Mouse (Mus musculus) hematopoietic stem cell, adult 5-6 weeks (primary cell): ENCODE measurements around the gene Dpep1. TPM values are rescaled to one million over a fixed set of nuclear protein-coding genes. Genes with fewer than 3 reads are reported as not detected.
A peak's percentile ranks its signal among the peaks of the same experiment; 100 is the strongest.

Experiments
- ATAC-seq, 2 experiments: fragments of 125-278 bp in 1 of 2; replicated peaks in 1 of 2; 2 replicates each; pipeline ENCODE4 v1.8.0; 2016 to 2017; ENCODE audit warnings: inconsistent platforms in 2 of 2, mild to moderate bottlenecking in 2 of 2, moderate number of reproducible peaks in 2 of 2, low read depth in 1 of 2, moderate TSS enrichment in 1 of 2; ENCODE audit not compliant: low FRiP score in 2 of 2, poor library complexity in 2 of 2, severe bottlenecking in 2 of 2, insufficient read depth in 1 of 2, low TSS enrichment in 1 of 2
- total RNA-seq: library from RNA; stranded (forward); fragments of 172-1452, 232-1000 nt; gene quantifications from 2 replicates; pipeline ENCODE4 v1.2.3, GENCODE M21; 2017

Dpep1 gene
- total RNA-seq, 1 experiment from 2014 or later = not detected

DNA sequence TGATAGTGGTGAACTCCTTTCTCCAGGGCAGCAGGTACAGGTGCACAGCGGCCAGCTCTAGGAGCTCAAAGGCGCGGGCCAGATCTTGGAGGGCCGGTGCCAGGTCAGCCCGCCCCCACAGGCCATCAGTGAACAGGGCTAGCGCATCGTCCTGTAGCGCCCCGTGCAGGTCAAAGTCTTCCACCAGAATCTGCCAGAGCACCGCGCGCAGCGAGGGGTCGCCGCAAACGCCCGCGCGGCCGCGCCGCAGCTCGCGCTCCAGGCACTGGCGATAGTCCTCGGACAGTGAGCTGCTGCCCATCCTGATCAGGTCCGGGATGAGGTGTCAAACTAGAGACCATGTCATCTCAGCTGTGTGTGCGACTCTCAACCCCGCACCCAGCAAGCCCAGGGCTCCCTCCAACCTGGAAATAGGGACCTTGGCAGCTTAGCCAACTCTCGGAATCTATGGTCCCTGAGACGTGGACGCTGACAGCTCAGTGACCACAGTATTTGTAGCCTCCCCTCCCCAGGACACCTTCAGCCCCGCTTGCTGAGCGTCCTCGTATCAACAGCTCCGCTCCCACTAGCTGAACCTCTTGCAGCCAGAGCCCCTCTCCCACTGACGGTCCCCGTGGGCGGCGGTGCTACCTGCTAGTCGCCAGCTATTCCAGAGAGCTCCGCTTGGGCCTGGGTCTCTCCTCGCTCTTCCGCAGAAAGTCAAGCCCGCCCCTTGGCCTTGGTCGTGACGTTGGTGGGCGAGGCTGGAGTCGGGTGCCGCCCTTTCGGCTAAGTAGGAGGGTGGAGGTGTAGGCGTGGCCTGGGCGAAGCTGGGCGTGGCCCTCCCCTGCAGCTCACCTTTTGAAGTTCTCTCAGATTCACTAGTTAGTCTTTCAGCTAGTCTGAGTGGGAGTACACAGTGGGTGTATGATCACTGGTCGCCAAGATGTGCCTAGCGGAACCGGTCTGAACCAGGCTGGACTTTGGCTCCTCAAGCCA is 49.8 kb downstream of the Dpep1 start, which contains the start of gene Spata2l:
Gene Spata2l, minus strand, starts transcription at position 714 of the 978 bp plus-strand sequence.
- peak; percentile 95 to 96 for ATAC-seq

DNA sequence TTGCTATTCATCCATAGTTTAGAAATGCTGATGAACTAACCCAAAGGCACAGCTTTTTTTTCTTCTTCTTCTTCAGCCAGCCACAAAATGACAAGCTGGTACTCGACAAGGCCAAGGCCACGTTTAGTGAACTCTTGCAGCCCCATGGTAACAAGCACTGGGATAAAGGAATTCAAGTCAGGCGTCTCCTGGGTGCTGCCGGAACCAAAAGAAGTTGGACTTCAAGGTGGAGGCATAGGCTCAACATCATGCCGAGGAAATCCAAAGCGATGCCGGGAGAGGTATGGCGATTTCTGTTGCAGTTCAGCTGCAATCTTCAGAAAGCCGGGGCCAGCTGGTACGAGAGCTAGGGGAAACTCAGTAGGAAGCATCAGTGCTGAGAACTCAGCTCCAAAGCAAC is 53.4 kb downstream of the Dpep1 start:
- ATAC-seq = no peak

DNA sequence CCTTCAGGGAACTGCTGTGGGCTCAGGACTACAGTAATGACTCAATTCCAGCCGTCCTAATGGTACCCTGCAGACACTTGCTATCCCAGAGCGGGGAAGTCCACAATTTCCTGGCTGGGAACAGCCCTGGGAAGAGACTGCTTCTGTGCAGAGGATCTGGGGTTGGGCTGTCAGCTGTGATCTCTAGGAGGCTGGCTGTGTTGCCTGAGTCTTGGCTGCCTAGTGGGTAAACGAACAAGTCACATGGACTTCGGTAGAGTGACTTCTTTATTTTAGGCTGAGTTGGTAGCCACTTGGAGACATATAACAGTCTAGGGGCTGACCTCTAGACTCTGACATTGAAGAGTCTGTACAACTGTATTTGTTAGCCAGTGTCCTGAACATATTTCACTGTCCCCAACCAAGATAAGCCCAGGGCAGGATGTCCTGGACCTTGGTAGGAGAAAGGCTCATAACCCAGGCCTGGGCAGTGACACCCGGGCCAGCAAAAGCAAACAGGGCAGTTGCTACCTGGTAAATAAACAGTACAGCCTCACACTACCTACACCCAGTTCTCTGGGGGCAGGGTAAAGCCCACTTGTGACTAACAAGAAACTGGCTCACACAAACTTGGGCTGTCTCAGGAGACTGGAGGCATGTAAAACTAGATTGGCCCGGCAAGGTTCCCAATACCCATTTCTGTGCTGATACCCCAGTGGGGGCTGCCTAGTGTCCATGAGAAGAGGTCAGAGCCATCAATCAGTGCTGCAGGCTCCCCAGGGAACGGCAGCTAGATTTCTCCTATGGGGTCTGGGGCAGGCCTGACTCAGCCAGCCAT is 56.3 kb downstream of the Dpep1 start:
- ATAC-seq = no peak

DNA sequence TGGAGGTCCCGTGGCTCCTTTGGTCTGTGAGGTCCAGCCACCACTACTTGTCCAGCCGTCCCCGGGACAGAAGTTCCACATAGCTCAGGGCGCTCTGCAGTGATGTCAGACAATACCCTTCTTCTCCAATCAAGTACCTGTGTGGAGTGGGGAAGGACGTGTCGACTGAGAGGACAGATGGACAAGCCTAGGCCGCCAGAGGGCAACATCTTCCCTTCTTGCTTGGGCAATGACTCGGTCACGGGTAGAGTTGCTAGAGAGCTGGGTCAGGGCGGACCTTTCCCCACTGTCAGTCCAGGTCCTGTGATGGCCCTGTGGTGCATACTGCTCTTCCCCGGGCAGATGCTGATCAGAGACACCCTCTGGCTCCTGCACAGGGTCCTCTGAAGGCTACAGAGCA is 57.0 kb downstream of the Dpep1 start:
- no peak for ATAC-seq

DNA sequence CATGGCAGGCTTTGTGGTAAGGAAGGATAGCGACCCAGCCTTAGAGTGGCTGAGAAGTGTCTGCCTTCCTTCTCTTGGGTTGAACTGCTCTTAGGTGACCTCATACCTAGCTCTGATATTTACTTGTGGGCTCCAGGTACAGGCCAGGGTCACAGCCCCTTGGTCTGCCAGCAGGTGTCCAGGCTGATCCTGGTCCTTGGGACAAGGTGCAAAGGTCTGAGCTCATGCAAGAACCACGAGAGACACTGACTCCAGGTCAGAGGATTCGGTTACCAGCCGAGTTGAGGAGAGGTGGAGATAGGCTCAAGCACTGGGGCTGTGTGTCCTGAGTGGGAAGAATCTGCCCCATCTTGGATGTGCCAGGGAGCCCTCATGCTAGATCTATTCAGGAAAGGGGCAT is 58.3 kb downstream of the Dpep1 start:
- ATAC-seq = no peak

DNA sequence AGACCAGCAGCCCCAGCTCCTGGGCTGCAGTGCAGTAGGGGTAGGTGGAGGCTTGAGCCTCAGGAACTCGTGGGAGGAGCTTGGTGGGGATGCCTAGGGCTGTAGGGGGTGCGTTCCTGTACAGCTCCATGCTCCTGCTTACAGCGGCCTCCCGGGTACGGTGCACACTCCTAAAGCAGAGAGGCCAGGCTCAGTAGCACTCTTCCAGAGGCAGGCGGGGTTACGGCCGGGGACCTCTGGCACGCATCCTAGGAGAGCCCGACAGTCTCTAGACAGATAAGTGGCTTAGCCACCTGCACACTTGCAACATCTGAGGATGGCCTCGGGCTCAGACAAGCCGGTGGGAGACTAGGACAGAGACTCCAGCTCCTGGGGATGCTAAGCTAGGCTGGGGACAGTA is 59.5 kb downstream of the Dpep1 start:
- ATAC-seq = no peak

DNA sequence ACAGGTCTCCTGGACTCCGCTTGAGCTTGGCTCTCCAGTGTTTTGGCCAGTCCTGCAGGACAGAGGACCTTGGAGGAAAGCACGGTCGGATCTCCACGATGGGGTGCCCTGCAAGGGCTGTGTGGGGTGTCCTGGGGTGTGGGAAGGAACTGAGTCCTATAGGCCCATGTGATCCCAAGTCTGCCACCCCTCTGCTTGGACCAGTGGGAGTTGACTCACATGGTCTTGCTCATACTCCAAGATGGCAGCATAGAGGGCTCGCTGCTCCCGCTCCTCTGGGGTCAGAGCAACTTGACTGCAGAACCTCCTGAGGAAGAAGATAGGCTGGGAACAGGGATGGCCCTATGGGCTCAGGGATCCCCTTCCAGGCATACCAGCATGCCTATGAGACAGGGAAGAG is 61.7 kb downstream of the Dpep1 start:
- no peak for ATAC-seq

DNA sequence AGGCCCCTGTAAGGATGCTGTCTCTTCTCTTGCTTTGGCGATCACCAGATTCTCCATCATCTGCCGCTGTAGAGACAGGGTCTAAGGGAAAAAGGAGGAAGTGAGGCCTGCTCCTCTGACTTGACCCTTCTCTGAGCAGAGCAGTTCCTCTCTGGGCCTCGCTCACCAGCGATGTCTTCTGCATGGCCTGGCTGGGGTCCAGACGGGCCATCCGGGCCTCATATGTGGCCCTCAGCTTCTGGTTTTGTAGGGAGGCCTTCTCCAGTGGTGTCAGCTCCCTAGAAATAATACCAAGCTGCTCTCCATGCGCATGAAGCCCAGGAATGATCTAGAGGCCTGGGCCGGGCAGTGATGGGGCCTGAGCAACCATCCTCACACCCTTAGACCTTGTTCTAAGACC is 62.6 kb downstream of the Dpep1 start:
- no peak for ATAC-seq

DNA sequence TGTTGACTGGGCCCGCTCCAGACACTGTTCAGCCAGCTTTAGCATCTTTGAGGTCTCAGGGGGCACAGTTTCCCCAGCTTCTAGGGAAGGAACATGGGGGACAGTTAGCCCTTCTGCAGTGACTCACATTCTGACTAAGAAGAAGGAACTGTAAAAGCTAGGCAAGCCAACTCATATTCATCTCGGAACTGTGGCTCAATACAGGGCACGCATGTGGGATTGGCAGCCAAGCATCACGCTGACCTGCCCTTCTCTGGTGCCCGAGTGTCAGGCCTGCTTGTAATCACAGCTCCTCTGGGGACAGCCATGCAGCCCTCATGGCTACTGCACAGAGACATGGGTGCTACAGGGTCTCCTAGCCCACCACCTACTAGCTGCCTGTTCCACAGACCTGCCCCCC is 64.9 kb downstream of the Dpep1 start:
- ATAC-seq = no peak

Other genes starting within 250 kb of the Dpep1 start
- gene Ankrd11, start 144.0 kb upstream of the Dpep1 start, total RNA-seq = 99.2 and 109 TPM in 2 replicates
- 68.5 and 76.3 TPM in 2 replicates for gene Spg7, start 123.3 kb upstream of the Dpep1 start, total RNA-seq
- 2,996 and 3,898 TPM in 2 replicates for gene Rpl13, start 83.9 kb upstream of the Dpep1 start, total RNA-seq
- 0.60 TPM in 1 of 2 replicates, not detected in the other for gene Cpne7, start 68.9 kb upstream of the Dpep1 start, total RNA-seq
- not detected in 2 replicates for gene Sult5a1, start 27.9 kb upstream of the Dpep1 start, total RNA-seq
- 18.1 and 52.8 TPM in 2 replicates for gene Chmp1a, start 26.5 kb downstream of the Dpep1 start, total RNA-seq
- 1.5 TPM in 1 of 2 replicates, not detected in the other for gene Spata33, start 26.6 kb downstream of the Dpep1 start, total RNA-seq
- gene Cdk10, start 38.6 kb downstream of the Dpep1 start, total RNA-seq = 32.6 and 39.1 TPM in 2 replicates
- 1.2 and 2.5 TPM in 2 replicates for gene Spata2l, start 50.0 kb downstream of the Dpep1 start, total RNA-seq
- 10.5 and 12.8 TPM in 2 replicates for gene Zfp276, start 68.0 kb downstream of the Dpep1 start, total RNA-seq
- gene Vps9d1, start 68.1 kb downstream of the Dpep1 start, total RNA-seq = 18.8 and 24.6 TPM in 2 replicates
- gene Fanca, start 132.3 kb downstream of the Dpep1 start, total RNA-seq = 23.7 and 38.5 TPM in 2 replicates
- gene Spire2, start 146.5 kb downstream of the Dpep1 start, total RNA-seq = 0.94 and 4.0 TPM in 2 replicates
- gene Tcf25, start 187.5 kb downstream of the Dpep1 start, total RNA-seq = 126 and 245 TPM in 2 replicates
- not detected in 2 replicates for gene Mc1r, start 220.9 kb downstream of the Dpep1 start, total RNA-seq
- 0.89 TPM in 1 of 2 replicates, not detected in the other for gene Tubb3, start 225.2 kb downstream of the Dpep1 start, total RNA-seq
- 63.8 and 85.3 TPM in 2 replicates for gene Def8, start 237.3 kb downstream of the Dpep1 start, total RNA-seq